Mouse (Mus musculus) ES-E14 (cell line): ENCODE measurements around the gene Defa35. TPM values are rescaled to one million over a fixed set of nuclear protein-coding genes. Genes with fewer than 3 reads are reported as not detected.
"Not testable (repeated sequence)": the region's sequence is repeated elsewhere in the genome, so short reads cannot be mapped to it uniquely, and the experiment has no call there.

ENCODE experiments used
- DNase-seq: peaks from one replicate; pipeline ENCODE4 v3.0.0-alpha.2; 2013; ENCODE audit warnings: low read depth, low spot score
- H3K27ac ChIP-seq: 2 replicates; pipeline ENCODE4 v1.5.1; 2012; ENCODE audit warnings: low read depth, mild to moderate bottlenecking, low read length, moderate library complexity, mixed read lengths; ENCODE audit not compliant: poor library complexity, insufficient read depth, severe bottlenecking
- H3K36me3 ChIP-seq: 2 replicates; pipeline ENCODE4 v1.6.1; 2012; ENCODE audit warnings: mild to moderate bottlenecking, low read length, moderate library complexity, mixed read lengths; ENCODE audit not compliant: control insufficient read depth, poor library complexity, insufficient read depth, severe bottlenecking
- H3K4me1 ChIP-seq, 2 experiments: fragments of 150-350 bp in 1 of 2; sonication (generic) in 1 of 2; 2 replicates each; pipeline ENCODE4 v1.6.1; 2012; ENCODE audit warnings: low read length in 2 of 2, mild to moderate bottlenecking in 1 of 2, mixed read lengths in 1 of 2; ENCODE audit not compliant: control insufficient read depth in 2 of 2, insufficient read depth in 2 of 2, poor library complexity in 1 of 2
- H3K4me3 ChIP-seq, 2 experiments: fragments of 150-350 bp in 1 of 2; sonication (generic) in 1 of 2; 2 replicates each; pipeline ENCODE4 v1.5.1; 2012; ENCODE audit warnings: low read length in 2 of 2, low read depth in 1 of 2, mild to moderate bottlenecking in 1 of 2, mixed read lengths in 1 of 2; ENCODE audit not compliant: insufficient read depth in 1 of 2, poor library complexity in 1 of 2, severe bottlenecking in 1 of 2
- H3K9ac ChIP-seq: 2 replicates; pipeline ENCODE4 v1.6.1; 2012; ENCODE audit warnings: low read depth, mild to moderate bottlenecking, low read length, mixed read lengths; ENCODE audit not compliant: poor library complexity, insufficient read depth, severe bottlenecking
- H3K9me3 ChIP-seq: fragments of 150-350 bp; sonication (generic); 2 replicates; pipeline ENCODE4 v1.6.1; 2012; ENCODE audit warnings: low read depth, mild to moderate bottlenecking, low read length; ENCODE audit not compliant: control insufficient read depth, insufficient read depth
- MAFK ChIP-seq: IDR thresholded peaks from 2 replicates; pipeline ENCODE4 v1.6.1; 2014; ENCODE audit warnings: mild to moderate bottlenecking, low read depth, low read length, inconsistent platforms; ENCODE audit not compliant: insufficient read depth
- ZC3H11A ChIP-seq: IDR thresholded peaks from 2 replicates; pipeline ENCODE4 v1.6.1; 2012; ENCODE audit warnings: low read depth, mild to moderate bottlenecking, inconsistent platforms, low read length, borderline replicate concordance
- in situ Hi-C, 2 experiments: fragments of 600-800 bp; cut with MboI; formaldehyde crosslinking; loops; one replicate each; pipeline ENCODE4 v1.15.1; 2025; ENCODE audit warnings: low sequenced_read_pairs in 2 of 2, inconsistent platforms in 1 of 2; ENCODE audit not compliant: unreplicated experiment in 2 of 2
- total RNA-seq: library from RNA; depleted of rRNA; stranded (reverse); fragments of 300-350 nt; gene quantifications from 2 replicates; pipeline ENCODE4 v1.2.3, GENCODE M21; 2012; rRNA removed

Defa35 gene
- not detected in 2 replicates for total RNA-seq

GRCm38 (mm10) chr8:21064738-21065137 is at the start of gene Defa35:
TSS of gene Defa35 (plus strand) at chr8:21065038.
- H3K36me3 ChIP-seq, H3K4me3 ChIP-seq, DNase-seq, in situ Hi-C loops, H3K9ac ChIP-seq, H3K4me1 ChIP-seq, H3K27ac ChIP-seq, H3K9me3 ChIP-seq: not testable (repeated sequence)

GRCm38 (mm10) chr8:21025245-21025644 is 39.6 kb upstream of the Defa35 start, which contains the start of gene Defa21:
TSS of gene Defa21 (plus strand) at chr8:21025545.
- DNase-seq, H3K4me3 ChIP-seq, H3K27ac ChIP-seq, H3K9ac ChIP-seq, H3K36me3 ChIP-seq, H3K4me1 ChIP-seq, H3K9me3 ChIP-seq, in situ Hi-C loops: not testable (repeated sequence)

- H3K9ac ChIP-seq, in situ Hi-C loops, H3K27ac ChIP-seq, H3K36me3 ChIP-seq, H3K9me3 ChIP-seq, H3K4me1 ChIP-seq, H3K4me3 ChIP-seq, DNase-seq: not testable (repeated sequence)
These were observed 10.1 kb upstream of the Defa35 start, which contains the start of gene Defa23 for GRCm38 (mm10) chr8:21054747-21055146. TSS of gene Defa23 (plus strand) at chr8:21055047.

- H3K9me3 ChIP-seq, H3K27ac ChIP-seq, DNase-seq, H3K9ac ChIP-seq, in situ Hi-C loops, H3K36me3 ChIP-seq, H3K4me1 ChIP-seq, H3K4me3 ChIP-seq: not testable (repeated sequence)
These were observed 19.3 kb downstream of the Defa35 start, which contains the start of gene Defa25 for GRCm38 (mm10) chr8:21084142-21084541. TSS of gene Defa25 (plus strand) at chr8:21084442.

GRCm38 (mm10) chr8:21093106-21093505 is 28.3 kb downstream of the Defa35 start:
- Histone ChIP-seq H3K27ac (no peak overlapping the region), H3K9ac (no peak overlapping the region), H3K4me1 (no peaks in the 10 kb centered on the region), H3K36me3 (no peaks in the 10 kb centered on the region), H3K4me3 (no peak overlapping the region), H3K9me3 (no peaks in the 10 kb centered on the region)
- TF ChIP-seq ZC3H11A = 0 out of 2 replicates have a peak, but pooled peaks have one; percentile 7
- TF ChIP-seq MAFK = no peak
- in situ Hi-C loops = no loop called here
- peak; percentile 78 for DNase-seq

- H3K9me3 ChIP-seq, in situ Hi-C loops, DNase-seq, H3K27ac ChIP-seq, H3K9ac ChIP-seq, H3K36me3 ChIP-seq, H3K4me3 ChIP-seq, H3K4me1 ChIP-seq: not testable (repeated sequence)
These were observed 31.1 kb downstream of the Defa35 start, which contains the start of gene Gm14851 for GRCm38 (mm10) chr8:21095950-21096349. TSS of gene Gm14851 (minus strand) at chr8:21096050.

Other genes starting within 250 kb of the Defa35 start
- gene Defb33, start 172.4 kb upstream of the Defa35 start, total RNA-seq = not detected in 2 replicates
- gene Gm15056, start 162.4 kb upstream of the Defa35 start, total RNA-seq = not detected in 2 replicates
- gene Gm6040, start 143.0 kb upstream of the Defa35 start, total RNA-seq = not detected in 2 replicates
- not detected in 2 replicates for gene AY761185, start 120.3 kb upstream of the Defa35 start, total RNA-seq
- not detected in 2 replicates for gene Defa21, start 39.5 kb upstream of the Defa35 start, total RNA-seq
- gene Defa23, start 10.0 kb upstream of the Defa35 start, total RNA-seq = not detected in 2 replicates
- not detected in 2 replicates for gene Defa25, start 19.4 kb downstream of the Defa35 start, total RNA-seq
- gene Gm14851, start 31.0 kb downstream of the Defa35 start, total RNA-seq = not detected in 2 replicates
- 1.2 TPM in 1 of 2 replicates, not detected in the other for gene Defa30, start 69.6 kb downstream of the Defa35 start, total RNA-seq
- not detected in 2 replicates for gene Defa22, start 97.2 kb downstream of the Defa35 start, total RNA-seq
- 1.3 and 1.5 TPM in 2 replicates for gene Defa31, start 126.6 kb downstream of the Defa35 start, total RNA-seq
- gene Gm15293, start 136.5 kb downstream of the Defa35 start, total RNA-seq = not detected in 2 replicates
- not detected in 2 replicates for gene Gm15292, start 184.7 kb downstream of the Defa35 start, total RNA-seq